Mouse (Mus musculus): ENCODE data around the gene Kif11.

Gene Kif11

GRCm38 (mm10) chr19:37378816-37379215 is 2.6 kb downstream of the Kif11 start:
- no peak for DNase-seq

GRCm38 (mm10) chr19:37386126-37386525 is 9.9 kb downstream of the Kif11 start:
- DNase-seq = no peak

- no peak for DNase-seq
Measured at GRCm38 (mm10) chr19:37391869-37392268, 15.7 kb downstream of the Kif11 start.

GRCm38 (mm10) chr19:37396279-37396678 is 20.1 kb downstream of the Kif11 start:
- DNase-seq = no peak

GRCm38 (mm10) chr19:37400936-37401335 is 24.7 kb downstream of the Kif11 start:
- DNase-seq = no peak

GRCm38 (mm10) chr19:37418294-37418693 is 42.1 kb downstream of the Kif11 start:
- DNase-seq = peak; percentile 13 to 33

- DNase-seq = peak; percentile 28 to 31
Measured at GRCm38 (mm10) chr19:37419613-37420012, 43.4 kb downstream of the Kif11 start.

GRCm38 (mm10) chr19:37428589-37428988 is 52.4 kb downstream of the Kif11 start:
- DNase-seq = no peak

GRCm38 (mm10) chr19:37431139-37431756 is 55.0 kb downstream of the Kif11 start:
- DNase-seq = no peak

- DNase-seq = no peak
Measured at GRCm38 (mm10) chr19:37432868-37433570, 56.8 kb downstream of the Kif11 start.

- DNase-seq = no peak
Measured at GRCm38 (mm10) chr19:37433895-37434262, 57.7 kb downstream of the Kif11 start.

GRCm38 (mm10) chr19:37434263-37434951 is 58.2 kb downstream of the Kif11 start, which contains the start of gene Hhex:
Gene Hhex, plus strand, starts transcription at chr19:37434810.
- DNase-seq = peak; percentile 7 to 8

GRCm38 (mm10) chr19:37435041-37435852 is 59.0 kb downstream of the Kif11 start:
- DNase-seq = peak in 1 of 2 experiments; percentile 6

- no peak for DNase-seq
Measured at GRCm38 (mm10) chr19:37435853-37436174, 59.6 kb downstream of the Kif11 start.

- no peak for DNase-seq
Measured at GRCm38 (mm10) chr19:37436514-37437288, 60.5 kb downstream of the Kif11 start.

- DNase-seq = no peak
Measured at GRCm38 (mm10) chr19:37437289-37437606, 61.0 kb downstream of the Kif11 start.

- DNase-seq = no peak
Measured at GRCm38 (mm10) chr19:37440181-37440580, 64.0 kb downstream of the Kif11 start.

- no peak for DNase-seq
Measured at GRCm38 (mm10) chr19:37440708-37441475, 64.7 kb downstream of the Kif11 start.

GRCm38 (mm10) chr19:37442524-37443286 is 66.5 kb downstream of the Kif11 start:
- no peak for DNase-seq

GRCm38 (mm10) chr19:37443631-37444140 is 67.5 kb downstream of the Kif11 start:
- no peak for DNase-seq

- no peak for DNase-seq
Measured at GRCm38 (mm10) chr19:37448212-37448611, 72.0 kb downstream of the Kif11 start.

Measured in cerebellum, adult 18-20 months (tissue).